Mouse (Mus musculus): Measurements from ENCODE around the gene Fbxo48. TPM values are rescaled to one million over a fixed set of nuclear protein-coding genes. Genes with fewer than 3 reads are reported as not detected.

The Fbxo48 gene
- total RNA-seq (2012; rRNA removed), result 2.7 and 2.9 TPM in 2 replicates

DNA sequence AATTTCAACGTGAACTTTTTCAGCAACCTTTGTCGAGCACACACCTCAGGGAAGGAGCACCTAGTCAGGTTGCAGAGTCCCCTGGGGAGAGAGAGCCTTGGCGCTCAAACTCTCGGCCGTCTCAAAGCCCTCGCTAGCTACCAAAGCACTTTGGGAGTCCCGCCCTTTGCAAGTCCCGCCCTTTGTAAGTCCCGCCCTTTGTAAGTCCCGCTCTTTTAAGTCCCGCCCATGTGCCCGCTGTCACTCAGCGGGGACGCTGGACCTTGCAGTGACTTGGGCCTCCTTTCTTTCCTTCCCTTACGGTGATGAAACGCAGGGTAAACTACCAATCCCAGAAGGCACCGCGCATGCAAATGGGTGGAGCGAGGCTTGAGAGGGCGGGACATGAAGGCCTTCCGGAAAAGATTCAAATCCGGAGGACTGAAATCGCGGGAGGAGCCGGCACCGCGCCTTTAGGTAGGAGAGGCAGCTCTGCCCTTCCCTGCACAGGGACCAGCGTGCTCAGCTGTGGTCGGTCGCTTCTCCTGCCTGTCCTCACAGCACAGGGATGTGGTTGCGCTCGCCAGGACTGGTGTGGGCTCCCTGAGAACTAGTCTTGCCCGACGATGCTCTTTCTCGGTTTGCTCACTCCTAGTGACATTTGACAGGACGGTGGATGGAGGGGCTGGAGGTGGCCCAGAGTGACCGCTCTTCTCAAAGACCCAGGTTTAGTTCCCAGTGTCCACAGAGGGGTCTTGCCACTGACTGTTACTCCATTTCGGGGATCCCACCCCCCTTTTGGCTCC is at the start of gene Fbxo48:
Gene Fbxo48 (plus strand): TSS at position 400 of the 785 bp plus-strand sequence.
- H3K27ac ChIP-seq (ENCODE audit: insufficient read depth, low read depth, low read length, poor library complexity, severe bottlenecking), result no peak within 1 kb of the TSS
- in situ Hi-C loops (cut with MboI; ENCODE audit: low sequenced_read_pairs in 2 of 2, unreplicated experiment in 2 of 2), result no loop called here

DNA sequence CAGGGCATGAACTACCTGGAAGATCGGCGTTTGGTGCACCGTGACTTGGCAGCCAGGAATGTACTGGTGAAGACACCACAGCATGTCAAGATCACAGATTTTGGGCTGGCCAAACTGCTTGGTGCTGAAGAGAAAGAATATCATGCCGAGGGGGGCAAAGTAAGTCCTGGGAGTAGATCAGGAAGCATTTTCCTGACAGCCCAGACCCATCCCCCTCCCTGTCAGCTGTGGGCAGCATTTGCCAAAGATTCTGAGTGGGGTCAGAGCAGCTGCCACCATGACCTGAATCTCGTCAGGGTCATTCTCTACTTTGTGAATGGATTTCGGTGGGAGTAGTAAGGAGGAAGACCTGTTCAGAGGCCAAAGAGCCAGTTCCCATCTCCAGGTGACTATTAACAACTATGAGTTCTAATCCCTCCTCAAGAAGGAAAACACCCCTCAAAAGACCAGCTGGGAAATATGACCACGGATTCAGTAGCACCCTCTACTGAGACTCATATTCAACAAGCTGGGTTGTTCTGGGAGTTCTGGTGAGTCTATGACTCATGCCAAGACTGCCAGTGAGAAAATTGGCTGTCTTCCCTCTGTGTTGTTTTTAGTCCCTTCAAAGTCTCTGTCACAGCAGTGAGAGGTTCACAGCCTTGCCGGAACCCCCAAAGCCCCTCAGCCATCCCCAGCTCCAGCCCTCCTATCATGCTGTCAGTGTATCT is 46.7 kb upstream of the Fbxo48 start:
- H3K4me1 ChIP-seq (ENCODE audit: control insufficient read depth in 2 of 2, insufficient read depth in 2 of 2, low read length in 2 of 2, poor library complexity in 1 of 2), result no peaks in the 10 kb centered on the region
- in situ Hi-C loops (cut with MboI; ENCODE audit: low sequenced_read_pairs in 2 of 2, unreplicated experiment in 2 of 2), result no loop called here

More for the DNA sequence above, at the start of gene Fbxo48:
- H3K9ac ChIP-seq (ENCODE audit: insufficient read depth, low read depth, low read length, poor library complexity, severe bottlenecking), result peak within 1 kb of the TSS; percentile 94
- TF ChIP-seq CHD2 (IDR thresholded peaks at IDR 0.05; ENCODE audit: low read depth, low read length) (peak; percentile 50), ZC3H11A (IDR thresholded peaks at IDR 0.05; ENCODE audit: borderline replicate concordance, low read depth, low read length) (no peak), HCFC1 (IDR thresholded peaks at IDR 0.05; ENCODE audit: borderline replicate concordance, insufficient read depth, low read length) (peak; percentile 98)
- H3K4me3 ChIP-seq (ENCODE audit: insufficient read depth in 1 of 2, low read depth in 1 of 2, low read length in 2 of 2, poor library complexity in 1 of 2, severe bottlenecking in 1 of 2), result peak within 1 kb of the TSS; percentile 80 to 82
- no peaks in the 10 kb centered on the region for H3K9me3 ChIP-seq (ENCODE audit: control insufficient read depth, insufficient read depth, low read depth, low read length)
- peaks cover 0 to 2% of the 10 kb centered on the region in 2 experiments; a peak in 1 of 4 replicates for H3K4me1 ChIP-seq (ENCODE audit: control insufficient read depth in 2 of 2, insufficient read depth in 2 of 2, low read length in 2 of 2, poor library complexity in 1 of 2)
- H3K36me3 ChIP-seq (ENCODE audit: control insufficient read depth, insufficient read depth, low read length, poor library complexity, severe bottlenecking), result no peaks in the 10 kb centered on the region
- peak; percentile 98 for DNase-seq (ENCODE audit: low read depth, low spot score)

DNA sequence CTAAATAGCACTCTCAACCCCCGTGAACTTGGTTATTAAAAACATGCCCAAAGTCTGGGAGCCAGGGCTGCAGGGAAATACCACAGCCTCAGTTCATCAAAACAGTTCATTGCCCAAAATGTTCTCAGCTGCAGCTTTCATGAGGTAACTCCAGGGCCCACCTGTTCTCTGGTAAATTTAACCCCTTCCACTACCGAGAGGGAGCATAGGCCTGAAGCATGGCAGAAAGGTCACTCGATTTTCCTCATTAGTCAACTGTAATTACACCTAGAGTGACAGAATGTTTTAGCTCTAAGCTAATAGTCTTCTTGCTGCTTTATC is 46.2 kb upstream of the Fbxo48 start:
- in situ Hi-C loops (cut with MboI; ENCODE audit: low sequenced_read_pairs in 2 of 2, unreplicated experiment in 2 of 2), result no loop called here
- DNase-seq (ENCODE audit: low read depth, low spot score), result no peak
- TF ChIP-seq MAFK (IDR thresholded peaks at IDR 0.05; ENCODE audit: insufficient read depth, low read depth, low read length) (no peak), ZNF384 (IDR thresholded peaks at IDR 0.05; ENCODE audit: low read depth, low read length) (no peak), CHD2 (IDR thresholded peaks at IDR 0.05; ENCODE audit: low read depth, low read length) (no peak), ZC3H11A (IDR thresholded peaks at IDR 0.05; ENCODE audit: borderline replicate concordance, low read depth, low read length) (no peak), HCFC1 (IDR thresholded peaks at IDR 0.05; ENCODE audit: borderline replicate concordance, insufficient read depth, low read length) (no peak)
- Histone ChIP-seq H3K36me3 (ENCODE audit: control insufficient read depth, insufficient read depth, low read length, poor library complexity, severe bottlenecking) (no peaks in the 10 kb centered on the region), H3K4me3 (ENCODE audit: insufficient read depth in 1 of 2, low read depth in 1 of 2, low read length in 2 of 2, poor library complexity in 1 of 2, severe bottlenecking in 1 of 2) (no peak overlapping the region), H3K27ac (ENCODE audit: insufficient read depth, low read depth, low read length, poor library complexity, severe bottlenecking) (no peak overlapping the region), H3K4me1 (ENCODE audit: control insufficient read depth in 2 of 2, insufficient read depth in 2 of 2, low read length in 2 of 2, poor library complexity in 1 of 2) (no peaks in the 10 kb centered on the region), H3K9ac (ENCODE audit: insufficient read depth, low read depth, low read length, poor library complexity, severe bottlenecking) (no peak overlapping the region), H3K9me3 (ENCODE audit: control insufficient read depth, insufficient read depth, low read depth, low read length) (no peaks in the 10 kb centered on the region)

More for the DNA sequence above, 46.7 kb upstream of the Fbxo48 start:
- no peaks in the 10 kb centered on the region for H3K9me3 ChIP-seq (ENCODE audit: control insufficient read depth, insufficient read depth, low read depth, low read length)
- TF ChIP-seq HCFC1 (IDR thresholded peaks at IDR 0.05; ENCODE audit: borderline replicate concordance, insufficient read depth, low read length) (no peak), ZNF384 (IDR thresholded peaks at IDR 0.05; ENCODE audit: low read depth, low read length) (no peak), MAFK (IDR thresholded peaks at IDR 0.05; ENCODE audit: insufficient read depth, low read depth, low read length) (no peak), ZC3H11A (IDR thresholded peaks at IDR 0.05; ENCODE audit: borderline replicate concordance, low read depth, low read length) (no peak), CHD2 (IDR thresholded peaks at IDR 0.05; ENCODE audit: low read depth, low read length) (no peak)
- no peak for DNase-seq (ENCODE audit: low read depth, low spot score)
- no peaks in the 10 kb centered on the region for H3K36me3 ChIP-seq (ENCODE audit: control insufficient read depth, insufficient read depth, low read length, poor library complexity, severe bottlenecking)
- no peak overlapping the region for H3K4me3 ChIP-seq (ENCODE audit: insufficient read depth in 1 of 2, low read depth in 1 of 2, low read length in 2 of 2, poor library complexity in 1 of 2, severe bottlenecking in 1 of 2)
- no peak overlapping the region for H3K9ac ChIP-seq (ENCODE audit: insufficient read depth, low read depth, low read length, poor library complexity, severe bottlenecking)
- no peak overlapping the region for H3K27ac ChIP-seq (ENCODE audit: insufficient read depth, low read depth, low read length, poor library complexity, severe bottlenecking)

DNA sequence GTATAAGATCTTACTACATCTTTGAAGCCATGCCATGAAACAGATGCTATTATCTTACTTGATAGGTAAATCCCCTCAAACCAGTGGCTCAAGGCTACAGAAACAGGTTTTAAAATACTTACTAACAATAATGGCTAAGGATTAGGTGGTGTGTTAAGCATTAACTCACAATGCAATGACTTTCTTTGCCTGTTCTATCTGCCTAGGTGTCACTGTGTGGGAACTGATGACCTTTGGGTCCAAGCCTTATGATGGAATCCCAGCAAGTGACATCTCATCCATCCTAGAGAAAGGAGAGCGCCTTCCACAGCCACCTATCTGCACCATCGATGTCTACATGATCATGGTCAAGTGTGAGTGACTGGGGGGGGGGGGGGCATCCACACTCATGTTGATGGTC is 44.6 kb upstream of the Fbxo48 start:
- Histone ChIP-seq H3K36me3 (ENCODE audit: control insufficient read depth, insufficient read depth, low read length, poor library complexity, severe bottlenecking) (no peaks in the 10 kb centered on the region), H3K4me3 (ENCODE audit: insufficient read depth in 1 of 2, low read depth in 1 of 2, low read length in 2 of 2, poor library complexity in 1 of 2, severe bottlenecking in 1 of 2) (no peak overlapping the region), H3K4me1 (ENCODE audit: control insufficient read depth in 2 of 2, insufficient read depth in 2 of 2, low read length in 2 of 2, poor library complexity in 1 of 2) (no peaks in the 10 kb centered on the region), H3K9ac (ENCODE audit: insufficient read depth, low read depth, low read length, poor library complexity, severe bottlenecking) (no peak overlapping the region), H3K9me3 (ENCODE audit: control insufficient read depth, insufficient read depth, low read depth, low read length) (no peaks in the 10 kb centered on the region), H3K27ac (ENCODE audit: insufficient read depth, low read depth, low read length, poor library complexity, severe bottlenecking) (no peak overlapping the region)
- in situ Hi-C loops (cut with MboI; ENCODE audit: low sequenced_read_pairs in 2 of 2, unreplicated experiment in 2 of 2), result no loop called here
- DNase-seq (ENCODE audit: low read depth, low spot score), result no peak
- TF ChIP-seq CHD2 (IDR thresholded peaks at IDR 0.05; ENCODE audit: low read depth, low read length) (no peak), ZC3H11A (IDR thresholded peaks at IDR 0.05; ENCODE audit: borderline replicate concordance, low read depth, low read length) (no peak), ZNF384 (IDR thresholded peaks at IDR 0.05; ENCODE audit: low read depth, low read length) (no peak), MAFK (IDR thresholded peaks at IDR 0.05; ENCODE audit: insufficient read depth, low read depth, low read length) (no peak), HCFC1 (IDR thresholded peaks at IDR 0.05; ENCODE audit: borderline replicate concordance, insufficient read depth, low read length) (no peak)
